Mouse (Mus musculus) frontal cortex, postnatal 10 days (tissue): ENCODE results near the gene Cldn34c2.
"Not testable (repeated sequence)": the region's sequence is repeated elsewhere in the genome, so short reads cannot be mapped to it uniquely, and the experiment has no call there.

Source experiments
- DNase-seq, 2 experiments: peaks; one replicate each; pipeline ENCODE4 v3.0.0; 2022; ENCODE audit warnings: low spot score in 2 of 2, mixed read lengths in 1 of 2

The Cldn34c2 gene

DNA sequence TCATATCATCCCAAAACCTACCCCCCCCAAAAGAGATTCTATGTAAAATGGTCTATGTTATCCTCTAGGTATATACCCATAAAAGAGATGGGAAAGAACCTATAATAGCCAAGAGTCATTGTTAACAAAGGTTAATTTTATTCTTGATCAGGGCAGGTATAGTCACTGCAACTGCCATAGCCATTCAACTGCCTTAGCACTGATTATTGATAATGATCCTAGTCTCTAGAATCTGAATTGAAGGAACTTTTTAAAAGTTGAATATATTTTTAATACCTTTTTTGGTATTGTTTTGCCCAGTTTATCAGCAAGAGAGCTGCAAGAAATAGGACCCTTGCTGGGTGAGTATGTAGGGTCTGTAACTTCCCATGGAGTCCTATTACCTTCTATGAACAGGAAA, at the start of gene Cldn34c2:
Gene Cldn34c2 (plus strand): TSS at position 301 of the 400 bp plus-strand sequence.
- not testable (repeated sequence) for DNase-seq

GRCm38 (mm10) chrX:123551378-123551777, 30.1 kb upstream of the Cldn34c2 start:
- not testable (repeated sequence) for DNase-seq

DNA sequence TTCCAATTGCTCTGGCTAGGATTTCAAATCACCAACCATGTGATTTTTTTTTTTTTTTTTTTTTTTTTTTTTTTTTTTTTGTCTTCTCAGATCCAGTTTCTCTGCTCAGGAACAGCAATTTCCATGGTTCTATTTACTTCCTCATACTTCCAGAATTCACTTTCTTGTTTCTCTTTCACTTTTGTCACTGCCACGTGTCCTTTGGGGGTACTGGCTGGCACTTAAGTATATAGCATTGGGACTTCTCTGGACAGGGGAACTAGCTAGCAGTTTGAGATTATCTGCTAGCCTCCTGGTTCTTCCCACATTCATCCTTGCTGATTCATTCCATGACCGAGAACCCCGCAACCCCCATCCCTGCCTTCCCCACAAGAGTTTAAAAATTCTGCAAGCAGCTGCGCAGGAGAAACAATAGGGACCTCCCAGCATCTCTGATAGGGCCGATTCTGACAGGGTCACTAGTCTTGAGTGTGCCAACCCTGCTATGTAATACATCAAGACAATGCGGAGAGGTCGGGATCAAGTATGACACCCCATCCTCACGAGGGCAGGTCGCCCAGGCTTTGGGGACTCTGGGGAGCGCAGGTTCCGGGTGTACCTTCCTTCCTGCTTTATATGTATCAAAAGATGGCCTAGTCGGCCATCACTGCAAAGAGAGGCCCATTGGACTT, 30.8 kb downstream of the Cldn34c2 start:
- not testable (repeated sequence) for DNase-seq
